Mouse (Mus musculus) T-helper 1 cell (primary cell): ENCODE measurements around the gene Hmgb1.

Source experiments
- in situ Hi-C: fragments of 300-600 bp; cut with MboI, MseI; formaldehyde crosslinking; loops from one replicate; pipeline ENCODE4 v1.15.1; 2025; ENCODE audit warnings: high pct_unique_total_duplicates

Gene Hmgb1

GRCm38 (mm10) chr5:149027389-149027788, 156.9 kb downstream of the Hmgb1 start:
- in situ Hi-C loops, result loop anchor here (10.0 kb wide), 1 partner anchor 633 kb away; the partner anchor contains the start of gene Slc7a1

GRCm38 (mm10) chr5:149021120-149021519, 163.2 kb downstream of the Hmgb1 start:
- in situ Hi-C loops, result loop anchor here (5.0 to 10.0 kb wide), 2 partner anchors 89 to 626 kb away; partner anchors contain the start of gene Slc7a1

GRCm38 (mm10) chr5:149020681-149021062, 163.6 kb downstream of the Hmgb1 start:
- in situ Hi-C loops, result loop anchor here (5.0 to 10.0 kb wide), 2 partner anchors 88 to 626 kb away; partner anchors contain the start of gene Slc7a1

GRCm38 (mm10) chr5:149020059-149020680, 164.1 kb downstream of the Hmgb1 start:
- in situ Hi-C loops, result loop anchor here (5.0 to 10.0 kb wide), 2 partner anchors 88 to 625 kb away; partner anchors contain the start of gene Slc7a1

DNA sequence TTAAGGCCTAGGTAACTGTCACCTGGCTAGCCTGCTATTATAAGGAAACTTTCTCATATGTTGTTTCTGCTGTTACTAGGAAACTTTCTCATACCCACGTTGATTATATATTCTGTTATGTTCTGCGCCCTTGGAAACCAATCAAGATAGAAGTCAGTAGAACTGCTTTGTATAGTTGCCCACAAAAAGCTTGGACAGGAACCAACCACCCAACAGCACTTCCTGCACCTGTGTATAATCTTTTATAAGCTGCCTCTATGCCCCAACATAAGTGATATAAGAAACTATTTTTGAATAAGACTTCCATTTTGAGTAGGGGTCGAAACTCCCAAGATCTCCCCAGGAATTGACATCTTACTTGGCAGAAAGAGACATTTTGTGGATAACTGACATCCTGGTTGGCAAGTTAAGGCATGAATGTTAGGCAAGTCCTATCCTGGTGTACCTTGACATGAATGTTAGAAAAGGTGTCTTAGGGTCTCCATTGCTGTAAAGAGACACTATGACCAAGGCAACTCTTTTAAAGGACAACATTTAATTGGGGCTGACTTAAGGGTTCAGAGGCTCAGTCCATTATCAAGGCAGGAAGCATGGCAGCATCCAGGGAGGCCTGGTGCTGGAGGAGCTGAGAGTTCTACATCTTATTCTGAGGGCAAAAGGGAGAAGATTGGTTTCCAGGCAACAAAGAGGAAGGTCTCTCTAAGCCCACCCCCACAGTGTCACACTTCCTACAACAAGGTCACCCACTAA, 166.4 kb downstream of the Hmgb1 start:
- in situ Hi-C loops, result no loop called here

- in situ Hi-C loops, result no loop called here
Observed at GRCm38 (mm10) chr5:149017181-149017580, 167.1 kb downstream of the Hmgb1 start.

DNA sequence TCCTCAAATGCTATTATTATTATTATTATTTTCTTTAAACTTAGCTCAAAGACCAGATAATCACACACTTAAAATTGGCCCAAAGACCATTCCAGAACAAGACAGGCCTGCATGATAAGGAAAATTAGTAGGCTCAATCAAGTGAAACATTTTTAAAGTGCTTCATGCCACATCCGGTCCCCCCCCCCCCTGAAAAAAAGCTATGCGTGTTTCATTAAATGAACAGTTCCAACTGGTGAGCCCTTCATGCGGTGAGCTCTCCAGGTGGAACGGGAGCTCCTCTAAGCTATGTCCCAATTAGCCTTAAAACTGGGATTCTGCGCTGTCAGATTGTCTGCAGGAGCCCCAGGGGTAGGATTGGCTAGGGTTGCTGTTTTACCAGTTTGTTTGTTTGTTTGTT, 168.0 kb downstream of the Hmgb1 start:
- in situ Hi-C loops, result no loop called here

DNA sequence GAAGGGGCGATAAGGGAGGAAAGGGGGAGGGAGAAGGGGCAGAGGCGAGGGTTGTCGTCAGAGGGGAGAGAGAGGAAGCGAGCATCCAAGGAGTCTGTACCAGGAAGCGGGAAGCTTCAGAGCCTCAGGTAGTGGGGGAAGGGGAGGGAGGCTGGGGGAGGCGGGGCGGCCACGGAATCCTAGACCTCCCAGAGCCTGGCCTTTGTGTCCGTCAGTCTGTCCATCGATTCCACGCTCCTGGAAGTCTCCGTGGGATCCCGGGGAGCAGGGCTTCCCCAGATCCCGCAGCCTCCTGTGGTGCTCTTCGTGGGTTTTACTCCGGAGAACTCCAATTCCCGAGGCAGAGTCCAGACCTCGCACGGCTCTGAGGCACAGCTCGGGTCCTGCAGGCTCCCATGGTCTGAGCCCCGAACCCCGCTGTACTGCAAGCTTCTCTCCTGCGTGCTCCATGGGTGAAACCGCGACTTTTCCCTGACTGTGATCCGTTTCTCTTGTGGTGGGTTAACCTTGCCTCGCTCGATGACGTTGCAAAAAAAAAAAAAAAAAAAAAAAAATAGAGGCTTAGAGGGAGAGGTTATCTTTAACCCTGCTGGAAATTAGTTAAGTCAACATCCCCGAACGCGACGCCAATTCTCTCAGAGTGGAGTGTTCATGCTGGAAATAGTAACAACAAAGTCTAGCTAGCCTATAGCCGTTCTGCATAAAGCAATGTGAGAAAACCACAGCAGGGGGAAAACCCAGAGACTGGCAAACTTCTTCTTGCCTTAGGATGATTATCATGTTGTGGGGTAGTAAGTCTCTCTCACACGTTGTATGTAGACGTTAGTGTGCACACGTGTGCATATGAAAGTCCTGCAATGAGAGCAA, 168.7 kb downstream of the Hmgb1 start:
- in situ Hi-C loops, result no loop called here

DNA sequence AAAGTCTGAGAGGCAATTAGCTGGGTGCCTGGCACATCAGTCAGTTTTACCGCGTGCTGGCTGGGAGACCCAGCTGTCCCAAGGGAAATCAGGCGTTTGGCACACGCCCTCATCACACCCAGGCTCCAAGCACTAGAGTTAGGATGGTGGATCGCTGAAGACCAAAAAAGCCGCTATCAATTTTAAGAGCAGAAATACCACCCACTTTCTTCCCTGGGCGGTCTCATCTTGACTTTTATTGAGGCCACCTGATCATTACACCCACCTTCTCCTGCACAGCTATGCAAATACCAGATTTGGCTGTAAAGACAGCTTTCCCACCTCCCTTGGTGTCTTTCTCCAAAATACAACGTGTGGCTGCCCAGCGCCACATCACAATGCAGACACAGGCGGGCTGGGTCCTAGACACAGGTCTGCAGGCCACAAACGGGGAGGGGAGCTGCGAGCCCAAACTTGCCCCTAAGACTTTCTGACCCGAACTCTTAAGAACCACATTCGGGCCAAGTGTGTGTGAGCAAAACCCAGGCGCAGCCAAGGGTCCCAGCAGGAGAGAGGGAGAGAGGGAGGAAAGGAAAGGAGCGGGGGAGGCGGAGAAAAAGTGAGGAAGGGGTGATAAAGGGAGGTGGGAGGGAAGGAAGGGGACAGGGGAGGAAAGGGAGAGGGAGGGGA, 169.6 kb downstream of the Hmgb1 start:
- in situ Hi-C loops, result no loop called here

DNA sequence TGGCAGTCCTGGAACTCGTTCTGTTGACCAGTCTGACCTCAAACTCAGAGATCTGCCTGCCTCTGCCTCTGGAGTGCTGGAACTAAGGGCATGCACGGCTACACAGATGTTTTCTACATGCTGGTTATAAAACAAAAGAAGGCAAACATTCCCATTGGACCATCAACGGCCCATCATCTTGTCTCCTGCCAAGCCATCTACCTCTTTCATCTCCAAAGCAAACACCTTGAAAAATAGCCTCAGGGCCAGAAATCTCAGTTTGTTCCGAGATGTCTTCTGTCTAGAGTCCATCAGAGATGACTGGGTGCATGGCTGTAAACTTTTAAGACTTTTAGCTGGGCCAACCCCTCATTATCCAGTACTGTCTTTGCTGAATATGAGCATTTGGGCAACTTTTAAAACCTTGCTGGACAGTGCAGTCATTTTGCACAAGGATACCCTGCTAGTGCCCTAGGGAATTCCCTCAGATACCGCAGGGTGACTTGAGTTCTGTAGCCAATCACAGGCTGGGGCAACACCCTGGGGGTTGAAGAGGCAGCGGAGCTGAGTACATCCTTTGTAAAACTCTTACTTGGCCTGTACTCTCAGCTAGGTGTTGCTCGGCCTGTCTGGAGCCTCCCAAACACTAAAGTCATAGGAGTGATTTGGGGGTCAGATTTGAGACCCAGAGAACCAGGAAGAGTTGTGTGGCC, 170.3 kb downstream of the Hmgb1 start:
- in situ Hi-C loops, result no loop called here

DNA sequence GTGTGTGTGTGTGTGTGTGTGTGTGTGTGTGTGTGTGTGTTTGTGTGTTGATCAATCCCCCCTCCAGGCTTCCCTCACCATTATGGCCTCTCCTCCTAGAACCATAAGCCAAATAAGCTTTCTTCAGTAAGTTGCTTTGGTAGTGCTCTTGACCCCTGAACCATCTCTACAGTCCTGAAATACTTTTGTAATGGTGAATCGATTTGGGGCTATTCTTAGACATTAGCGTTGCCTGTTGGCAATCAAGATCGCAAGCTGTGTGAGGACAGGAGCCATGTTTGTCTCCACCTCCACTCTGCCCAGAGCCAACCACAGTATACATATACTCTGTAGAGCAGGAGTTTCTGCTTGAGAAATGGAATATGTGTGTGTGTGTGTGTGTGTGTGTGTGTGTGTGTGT, 175.2 kb downstream of the Hmgb1 start:
- in situ Hi-C loops, result loop anchor here (10.0 kb wide), 1 partner anchor 326 kb away; no protein-coding TSS in a partner anchor

DNA sequence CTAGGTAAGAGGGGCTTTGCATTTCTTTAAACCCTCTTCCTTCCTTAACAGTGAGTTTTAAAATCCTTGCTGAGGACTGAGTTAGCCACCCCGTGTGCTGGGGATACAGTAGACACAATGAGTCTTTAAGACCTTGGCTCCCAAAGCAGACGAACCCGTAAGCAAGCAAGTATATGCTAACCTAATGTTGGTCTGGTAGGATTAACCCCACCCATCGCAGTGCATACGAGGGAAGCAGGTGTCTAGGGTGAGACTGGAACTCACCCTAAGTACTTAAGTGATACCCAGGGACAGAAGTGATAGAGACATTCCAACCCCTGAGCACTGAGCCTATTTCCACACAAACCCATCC, 177.0 kb downstream of the Hmgb1 start:
- in situ Hi-C loops, result loop anchor here (10.0 kb wide), 1 partner anchor 328 kb away; no protein-coding TSS in a partner anchor

DNA sequence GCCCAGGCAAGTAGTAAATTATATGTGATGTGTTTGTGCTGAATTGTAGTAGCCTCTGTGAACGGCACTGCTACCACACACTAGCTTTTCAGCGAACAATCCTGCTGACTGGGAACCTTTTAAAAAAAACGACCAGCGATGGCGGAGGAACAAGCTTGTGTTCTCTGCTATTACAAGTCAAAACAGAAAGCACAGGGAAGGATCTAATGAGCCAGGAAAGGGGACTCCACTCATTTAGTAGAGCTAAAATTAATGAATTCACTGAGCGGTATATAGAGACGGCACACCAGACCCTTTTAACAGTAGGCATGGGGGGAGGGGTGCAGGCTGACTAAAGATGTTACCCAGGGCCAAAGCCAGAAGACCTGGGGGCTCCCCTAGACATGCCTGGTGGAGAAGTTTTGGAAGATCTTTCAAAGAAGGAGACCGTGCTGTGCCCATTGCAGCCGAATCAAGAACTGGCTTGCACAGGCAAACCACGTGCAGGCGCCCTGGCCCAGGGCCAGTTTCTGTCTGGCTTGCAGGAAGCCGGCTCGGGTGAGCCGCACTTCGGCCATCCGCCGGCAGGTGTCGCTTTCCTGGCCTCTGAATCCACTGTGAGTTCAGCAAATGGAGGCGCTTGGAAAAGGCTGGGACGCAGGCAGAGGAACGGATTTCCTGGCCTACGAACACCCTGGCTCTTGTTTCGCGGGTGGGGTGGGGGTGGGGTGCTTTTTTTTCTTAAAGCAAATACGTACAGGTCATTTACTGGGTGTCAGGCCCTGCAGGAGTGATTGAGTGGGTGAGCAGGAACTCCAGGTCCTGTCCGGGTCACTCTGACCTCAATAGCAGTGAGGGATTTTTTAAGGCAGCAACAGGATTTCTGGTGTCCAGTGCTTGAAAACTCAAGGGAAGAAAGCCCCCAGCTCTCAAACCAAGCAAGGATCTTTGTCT, 177.7 kb downstream of the Hmgb1 start:
- in situ Hi-C loops, result loop anchor here (10.0 kb wide), 1 partner anchor 328 kb away; no protein-coding TSS in a partner anchor

GRCm38 (mm10) chr5:149005701-149006361, 178.5 kb downstream of the Hmgb1 start:
- in situ Hi-C loops, result loop anchor here (10.0 kb wide), 1 partner anchor 329 kb away; no protein-coding TSS in a partner anchor

DNA sequence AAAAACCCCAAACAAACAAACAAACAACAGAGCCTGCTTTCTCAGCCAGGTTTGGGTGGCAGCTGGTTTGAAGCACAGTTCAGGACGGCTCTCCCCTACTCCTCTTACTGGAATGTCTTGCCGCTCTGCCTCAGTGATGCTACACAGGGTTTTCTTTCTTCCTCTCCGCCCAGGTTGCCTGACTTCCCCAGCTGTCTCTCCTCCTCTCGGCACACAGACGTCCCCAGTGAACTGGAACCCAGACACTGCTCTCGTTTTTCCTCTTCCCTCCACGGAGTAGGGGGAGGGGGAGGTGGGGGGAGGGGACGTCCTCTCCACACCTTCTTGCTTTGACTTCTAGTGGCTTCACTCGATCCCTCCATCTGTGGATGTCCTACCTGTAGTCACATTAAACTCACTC, 179.2 kb downstream of the Hmgb1 start:
- in situ Hi-C loops, result loop anchor here (10.0 kb wide), 1 partner anchor 330 kb away; no protein-coding TSS in a partner anchor

DNA sequence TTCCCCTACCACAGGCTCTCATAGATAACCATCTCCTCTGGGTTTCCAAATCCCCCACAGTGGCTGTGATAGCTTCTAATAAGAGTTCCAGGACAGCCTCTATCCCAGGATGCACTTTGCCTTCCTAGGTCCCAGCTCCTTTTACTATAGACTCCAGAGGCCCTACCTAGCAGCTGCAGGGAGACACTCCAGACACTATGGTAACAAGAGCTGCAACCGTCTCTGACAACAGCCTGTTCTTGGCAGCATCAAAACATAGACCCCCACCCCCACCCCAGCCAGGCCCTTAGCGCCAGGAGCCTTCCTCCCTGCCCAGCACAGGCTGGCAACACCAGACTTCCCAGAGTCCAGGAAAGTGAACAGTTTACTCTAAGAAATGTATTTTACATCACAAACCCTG, 181.2 kb downstream of the Hmgb1 start:
- in situ Hi-C loops, result loop anchor here (10.0 kb wide), 1 partner anchor 332 kb away; no protein-coding TSS in a partner anchor

DNA sequence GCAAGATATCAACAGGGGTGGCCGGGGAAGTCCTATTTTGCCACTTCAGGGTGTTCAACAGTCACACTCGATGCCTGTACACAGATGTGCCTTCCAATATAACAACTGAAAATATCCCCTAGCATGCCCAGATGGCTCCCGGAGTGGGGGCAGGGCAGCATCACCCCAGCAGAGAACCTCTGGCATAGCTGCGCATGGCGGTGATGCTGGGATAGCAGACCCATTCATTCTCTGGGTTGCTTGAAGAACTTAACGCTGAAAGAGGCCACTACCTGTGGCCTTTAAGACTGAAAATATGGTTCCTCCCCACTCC, 181.5 kb downstream of the Hmgb1 start:
- in situ Hi-C loops, result loop anchor here (10.0 kb wide), 1 partner anchor 332 kb away; no protein-coding TSS in a partner anchor

GRCm38 (mm10) chr5:149002034-149002802, 182.1 kb downstream of the Hmgb1 start:
- in situ Hi-C loops, result loop anchor here (10.0 kb wide), 1 partner anchor 333 kb away; no protein-coding TSS in a partner anchor
